Mouse (Mus musculus) NIH3T3 (cell line): Measurements from ENCODE around the gene Spaca6.

ENCODE experiments used
- DNase-seq: peaks from one replicate; pipeline ENCODE4 v3.0.0-alpha.2; 2012; ENCODE audit warnings: low read depth

The Spaca6 gene

DNA sequence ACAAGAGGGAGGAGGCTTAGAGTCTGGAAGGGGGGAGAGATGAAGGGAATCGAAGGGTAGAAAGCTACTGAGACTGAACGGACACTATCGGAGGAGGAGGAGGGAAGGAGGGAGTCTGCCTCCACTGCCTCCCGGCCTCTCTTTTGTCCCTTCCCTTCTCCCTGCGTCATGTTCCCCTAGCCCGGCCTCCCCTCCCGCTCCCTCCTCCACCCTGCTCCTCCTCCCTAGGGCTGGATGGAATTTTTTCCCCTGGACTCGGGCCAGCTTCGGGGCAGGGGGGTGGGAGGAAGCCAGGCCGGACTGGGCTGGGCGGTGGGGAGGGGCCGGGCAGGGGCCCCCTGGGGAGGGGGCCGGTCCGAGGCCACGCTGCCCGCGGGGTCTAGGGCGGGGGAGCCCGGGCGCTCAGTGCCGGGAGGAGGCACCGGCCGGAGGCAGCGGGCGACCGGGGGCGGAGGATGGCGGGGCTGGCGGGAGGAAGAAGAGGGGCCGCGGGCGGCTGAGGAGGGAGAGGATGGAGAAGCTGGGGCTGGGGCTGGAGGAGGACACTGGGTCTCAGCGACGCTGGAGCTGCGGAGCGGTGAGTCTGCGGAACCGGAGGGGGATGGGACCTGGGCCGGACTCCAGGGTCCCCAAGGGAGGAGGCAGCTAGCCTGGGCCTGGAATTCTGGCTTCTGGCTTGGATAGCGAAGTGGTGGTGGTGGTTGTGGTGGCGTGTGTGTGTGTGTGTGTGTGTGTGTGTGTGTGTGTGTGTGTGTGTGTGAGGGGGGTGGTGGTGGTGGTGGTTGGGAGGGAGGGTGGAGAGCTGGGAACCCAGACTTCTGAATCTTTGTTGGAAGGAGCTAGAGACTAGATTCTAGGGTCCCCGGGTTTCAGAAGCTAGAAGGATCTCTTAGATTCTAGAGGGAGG, at the start of gene Spaca6:
Spaca6 (plus strand) TSS at position 408 of the 907 bp plus-strand sequence.
- DNase-seq, result peak; percentile 98

DNA sequence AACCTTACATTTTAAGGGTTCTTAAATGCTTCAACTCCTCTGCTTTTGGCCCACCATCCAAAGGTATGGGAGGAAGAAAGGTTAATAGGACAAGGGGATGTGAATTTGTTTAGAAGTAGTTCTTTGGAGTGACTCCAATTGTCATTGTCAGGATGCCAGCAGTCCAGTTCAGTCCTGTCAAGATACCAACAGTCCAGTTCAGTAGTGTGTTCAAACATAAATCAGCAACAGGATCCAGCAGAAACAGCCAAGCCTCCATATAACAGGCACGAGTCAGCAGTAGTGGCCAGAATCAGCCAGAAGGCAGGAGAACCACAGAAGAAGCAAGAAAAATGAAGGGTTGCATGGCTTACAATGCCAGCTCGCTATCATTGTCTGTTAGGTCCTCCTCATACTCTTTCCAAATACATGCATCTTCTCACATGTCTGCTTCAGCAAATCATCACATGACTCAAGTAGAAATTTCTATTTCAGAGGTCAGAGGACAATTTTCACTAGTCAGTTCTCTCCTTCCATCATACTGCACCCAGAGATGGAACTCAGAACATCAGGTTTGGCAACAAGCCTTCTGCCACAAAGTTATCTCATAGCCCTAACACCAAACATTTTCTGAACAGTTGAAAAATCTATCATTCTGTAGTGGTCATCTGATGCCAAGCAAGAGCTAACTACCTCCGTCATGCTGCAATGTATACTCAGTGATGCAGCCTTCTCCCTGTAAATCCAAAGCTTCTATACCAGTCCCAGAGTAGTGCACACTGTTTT, 35.9 kb upstream of the Spaca6 start:
- DNase-seq, result peak; percentile 66

DNA sequence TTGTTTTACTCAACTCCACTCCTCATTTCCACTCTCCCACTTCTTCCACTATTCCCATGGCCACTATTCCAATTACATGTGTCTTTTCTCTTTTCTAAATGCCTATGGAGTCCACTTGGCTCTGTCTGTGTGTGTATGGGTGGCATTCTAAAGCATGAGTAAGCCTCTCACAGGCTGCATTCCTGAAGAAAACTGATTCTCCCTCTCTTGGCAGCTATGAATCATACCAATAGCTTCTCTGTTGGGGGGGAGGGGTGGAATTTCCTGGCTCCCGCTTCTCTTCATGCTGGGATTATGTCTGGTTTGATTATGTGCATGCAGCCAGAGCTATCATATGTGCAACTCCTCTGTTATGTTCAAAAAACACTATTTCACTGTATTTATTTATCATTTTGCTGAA, 34.4 kb upstream of the Spaca6 start:
- DNase-seq, result peak; percentile 95

DNA sequence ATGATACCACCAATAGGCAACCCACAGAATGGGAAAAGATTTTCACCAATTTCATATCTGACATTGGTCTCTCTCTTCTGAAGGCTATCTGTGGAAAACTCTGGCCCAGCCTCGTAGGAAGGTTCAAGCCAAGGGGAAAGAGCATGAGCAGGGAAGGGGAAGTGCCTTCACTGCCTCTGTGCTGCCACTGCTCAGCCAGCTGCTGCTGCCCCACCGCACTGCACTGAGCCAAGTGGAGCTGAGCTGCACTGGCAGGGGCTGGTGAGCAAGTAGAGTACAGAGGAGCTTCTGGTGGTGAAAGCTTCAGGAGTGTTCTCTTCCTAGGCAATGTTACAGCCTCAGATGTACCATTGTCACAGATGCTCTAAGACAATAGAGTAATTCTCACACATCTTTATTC, 31.4 kb upstream of the Spaca6 start:
- DNase-seq, result no peak

DNA sequence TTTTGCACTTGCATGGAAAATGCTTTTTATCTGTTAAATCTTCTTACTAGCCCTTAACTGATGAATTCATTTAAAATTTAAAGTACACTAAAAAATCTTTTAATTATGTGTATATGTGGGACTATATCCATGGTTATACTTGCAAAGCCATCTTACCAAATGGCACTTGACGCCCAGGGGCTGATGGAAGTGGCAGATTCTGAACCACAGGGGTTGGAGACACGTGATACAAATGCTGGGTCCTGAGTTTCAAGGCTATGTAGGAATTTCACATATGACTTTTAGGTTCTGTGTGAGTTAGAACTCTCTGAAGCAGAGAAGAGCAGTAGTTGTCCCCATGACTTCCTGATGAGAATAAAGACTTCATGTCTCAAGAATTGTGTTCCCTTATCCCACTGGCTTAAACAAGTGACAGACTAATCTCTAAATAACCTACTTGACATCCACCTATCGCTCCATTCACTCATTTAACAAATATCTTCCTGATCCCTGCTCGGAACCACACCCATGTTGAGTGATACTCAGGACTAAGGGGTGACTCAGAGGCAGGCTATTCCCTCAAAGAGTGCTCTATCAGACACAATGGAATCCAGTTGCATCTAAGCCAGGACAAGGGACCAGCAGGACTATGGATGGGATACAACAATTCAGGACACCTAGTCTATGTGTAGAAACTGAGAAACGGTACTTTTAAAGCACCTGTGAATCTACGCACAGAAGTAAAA, 3.2 kb upstream of the Spaca6 start:
- DNase-seq, result peak; percentile 44

DNA sequence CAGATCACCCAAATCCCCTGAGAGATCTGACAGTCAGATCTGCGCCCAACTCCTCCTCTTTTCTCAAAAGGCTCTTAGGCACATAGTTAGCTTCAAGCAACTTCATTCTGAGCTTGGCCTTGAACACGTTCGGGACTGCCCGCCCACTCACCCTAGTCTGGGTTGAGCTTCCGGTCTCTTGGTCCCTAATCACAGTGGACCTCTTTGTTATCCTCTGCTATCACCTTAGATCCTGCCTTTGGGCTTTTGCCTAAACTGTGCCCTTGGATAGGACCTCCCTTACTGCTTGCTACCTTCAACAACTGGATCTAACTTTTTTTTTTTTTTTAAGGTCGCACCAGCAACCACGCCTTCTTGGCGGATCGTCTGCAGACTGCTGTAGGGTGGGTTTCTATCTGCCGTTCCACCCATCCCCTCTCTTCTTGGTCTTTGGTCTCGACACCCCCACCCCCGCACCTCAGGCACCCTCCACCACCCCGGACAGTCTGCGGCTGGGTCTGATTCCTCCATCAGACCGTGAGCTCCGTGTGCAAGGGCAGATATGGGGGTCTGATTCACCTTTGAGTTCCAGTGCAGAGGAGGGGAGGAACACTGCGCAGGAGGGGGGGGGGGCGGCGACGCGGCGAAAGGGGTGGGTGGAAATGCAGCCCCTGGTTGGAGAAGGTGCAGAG, 902 bp upstream of the Spaca6 start:
- DNase-seq, result peak; percentile 79

DNA sequence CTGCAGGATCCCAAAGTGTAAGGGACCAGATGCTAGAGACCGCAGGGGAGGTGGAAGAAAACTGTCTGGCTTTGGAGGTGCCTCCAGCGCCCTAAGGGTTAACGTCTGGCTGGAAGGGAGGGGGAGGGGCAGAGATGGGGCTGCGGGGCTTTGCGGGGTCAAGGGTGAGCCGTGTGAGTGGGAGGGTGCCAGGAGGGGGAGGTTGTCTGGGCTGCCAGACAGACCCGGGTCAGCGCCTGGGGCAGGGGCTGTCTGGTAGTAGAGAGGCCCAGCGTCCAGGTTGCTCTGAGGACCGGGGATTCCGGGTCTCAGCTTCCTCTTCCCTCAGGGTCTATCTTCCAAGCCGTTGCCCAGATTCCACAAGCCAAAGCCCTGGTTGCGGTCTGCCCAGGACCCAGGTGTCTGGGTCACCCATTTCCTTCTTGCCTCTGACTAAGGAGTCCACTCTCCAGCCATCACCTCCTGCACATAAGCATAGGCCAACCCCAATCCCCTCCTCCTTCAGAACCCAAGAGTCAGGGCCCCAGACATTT, 766 bp downstream of the Spaca6 start:
- peak; percentile 73 for DNase-seq

DNA sequence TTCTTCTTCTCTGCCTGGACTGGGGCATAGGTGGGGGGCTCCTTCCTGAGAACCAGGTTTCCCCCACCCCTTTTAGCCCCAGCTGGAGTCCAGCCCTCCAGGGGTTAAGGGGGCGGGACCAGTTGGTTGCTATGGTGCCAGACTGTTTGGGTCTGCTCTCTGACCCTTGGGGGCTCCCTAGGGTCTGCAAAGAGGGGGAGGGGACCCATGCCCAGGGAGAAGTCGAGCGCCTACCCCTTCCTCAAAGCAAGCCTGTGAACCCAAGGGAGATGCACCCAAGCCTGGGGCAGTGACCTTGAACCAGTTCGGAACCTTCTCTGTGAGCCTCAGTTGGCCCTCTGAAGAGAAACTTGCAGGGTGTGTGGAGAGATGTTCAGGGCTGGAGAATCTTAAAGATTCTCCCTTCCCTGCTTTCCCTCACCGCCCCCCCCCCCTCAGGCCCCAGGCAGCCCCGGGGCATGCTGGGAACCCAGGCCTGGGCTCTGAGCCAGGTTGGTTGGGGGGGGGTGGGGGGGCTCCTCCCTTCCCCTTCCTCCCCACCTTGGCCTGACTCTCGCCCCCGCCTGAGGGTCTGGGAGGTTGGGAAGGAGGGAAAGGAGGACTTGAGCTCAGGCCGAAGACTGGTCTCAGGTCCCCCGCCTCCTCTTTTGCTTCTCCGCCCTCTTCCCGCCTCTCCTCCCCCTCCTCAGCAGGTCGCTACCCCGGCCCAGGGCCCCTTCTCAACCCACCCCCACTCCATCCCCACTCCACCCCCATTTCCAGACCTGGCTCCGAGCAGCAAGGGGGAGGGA, 1.4 kb downstream of the Spaca6 start:
- DNase-seq, result peak; percentile 94

DNA sequence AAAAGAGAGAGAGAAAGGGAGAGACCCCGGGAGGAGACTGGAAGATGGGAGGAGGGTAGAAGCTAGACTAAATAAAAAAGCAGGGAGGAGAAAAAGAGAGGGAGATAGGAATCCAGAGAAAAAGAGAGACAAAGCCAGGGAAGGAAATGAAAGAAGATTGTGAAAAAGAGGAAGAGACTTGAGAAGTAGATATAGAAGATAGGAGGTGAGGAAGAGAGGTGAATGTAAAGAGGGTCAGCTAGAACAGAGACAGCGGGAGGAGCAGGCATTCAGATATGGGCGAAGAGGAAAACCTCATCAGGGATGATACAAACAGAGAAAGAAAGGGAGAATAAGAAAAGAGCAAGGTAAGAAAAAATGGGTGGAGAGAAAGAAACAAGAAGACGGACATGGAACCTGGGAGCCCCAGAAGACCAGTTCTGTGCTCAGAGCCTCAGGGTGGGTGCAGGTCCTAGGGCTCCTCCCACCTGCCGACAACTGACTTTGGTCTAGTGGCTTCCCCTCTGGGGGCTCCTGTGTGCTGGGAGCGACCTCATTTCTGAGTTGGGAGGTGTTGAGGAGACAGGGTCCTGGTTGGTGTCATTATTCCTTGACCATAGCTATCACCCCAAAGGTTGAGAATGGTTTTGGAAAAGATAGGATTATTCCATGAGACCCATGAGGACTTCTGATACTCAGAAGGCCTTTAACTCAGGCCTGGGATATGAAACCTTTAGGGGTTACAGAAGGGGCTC, 2.3 kb downstream of the Spaca6 start:
- DNase-seq, result peak; percentile 52

DNA sequence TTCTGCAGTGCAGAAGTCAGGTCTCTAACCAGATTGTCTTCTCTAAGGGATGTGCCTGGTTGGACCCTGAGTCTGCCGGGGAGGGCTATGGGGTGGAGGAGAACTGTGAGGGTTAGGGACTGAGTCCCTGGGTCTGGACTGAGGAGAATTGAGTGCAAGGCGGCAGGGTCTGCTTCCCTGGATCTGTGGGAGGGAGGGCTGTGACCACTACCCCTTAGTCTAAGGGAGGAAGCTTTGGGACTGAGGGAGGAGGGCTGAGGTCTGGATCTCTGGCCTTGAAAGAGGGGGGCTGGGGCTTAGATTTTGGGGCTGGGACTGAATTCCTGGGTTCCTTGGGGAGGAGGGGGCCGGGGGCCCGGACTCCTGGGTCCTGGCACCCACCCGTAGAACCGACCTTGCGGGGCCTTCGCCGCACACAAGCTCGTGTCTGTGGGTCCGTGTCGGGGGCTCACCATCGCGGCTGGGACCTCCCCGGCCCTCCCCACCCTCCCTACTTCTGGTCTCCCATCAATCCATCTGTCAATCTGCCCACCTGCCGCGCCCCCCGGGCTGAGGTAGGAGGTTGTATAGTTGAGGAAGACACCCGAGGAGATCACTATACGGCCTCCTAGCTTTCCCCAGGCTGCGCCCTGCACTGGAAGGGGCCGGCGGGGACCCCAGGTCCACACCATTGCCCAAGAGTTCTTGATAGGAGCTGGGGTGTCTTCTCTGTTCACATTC, 3.0 kb downstream of the Spaca6 start:
- no peak for DNase-seq

DNA sequence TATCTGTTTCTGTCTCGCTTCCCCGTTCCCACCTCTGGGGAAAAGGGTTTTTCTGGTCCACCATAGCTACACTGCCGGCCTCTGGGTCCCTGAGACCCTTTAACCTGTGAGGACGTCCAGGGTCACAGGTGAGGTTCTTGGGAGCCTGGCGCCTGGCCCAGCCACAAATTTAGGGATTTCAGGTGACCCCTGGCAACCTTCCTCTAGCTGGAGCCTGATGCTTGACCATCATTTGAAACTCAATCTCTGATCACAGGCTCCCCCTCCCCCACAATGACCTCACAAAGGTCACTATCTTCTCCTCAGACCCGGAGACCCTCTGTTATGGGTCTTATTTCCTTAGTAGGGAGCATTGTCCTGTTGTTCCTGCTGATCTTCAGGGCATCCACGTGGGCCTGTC, 3.8 kb downstream of the Spaca6 start:
- DNase-seq, result no peak

DNA sequence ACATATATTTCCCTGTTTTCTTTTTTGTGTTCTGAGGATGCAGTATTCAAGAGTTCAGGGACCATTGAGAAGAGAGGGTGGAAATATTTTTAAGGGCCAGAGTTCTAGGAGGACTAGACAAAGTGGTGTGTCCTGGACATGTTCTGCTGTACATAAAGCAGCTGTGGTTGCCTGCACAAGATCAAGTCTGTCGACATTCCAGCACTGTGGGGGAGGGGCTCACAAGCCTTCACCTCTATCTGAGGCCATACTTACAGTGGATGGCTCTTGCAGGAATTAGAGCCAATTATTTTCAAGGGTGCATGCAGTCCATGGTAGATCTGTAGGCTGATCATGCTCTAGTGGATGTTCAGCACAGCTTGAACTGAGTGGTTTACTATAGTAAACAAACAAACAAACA, 7.9 kb downstream of the Spaca6 start:
- peak; percentile 57 for DNase-seq

DNA sequence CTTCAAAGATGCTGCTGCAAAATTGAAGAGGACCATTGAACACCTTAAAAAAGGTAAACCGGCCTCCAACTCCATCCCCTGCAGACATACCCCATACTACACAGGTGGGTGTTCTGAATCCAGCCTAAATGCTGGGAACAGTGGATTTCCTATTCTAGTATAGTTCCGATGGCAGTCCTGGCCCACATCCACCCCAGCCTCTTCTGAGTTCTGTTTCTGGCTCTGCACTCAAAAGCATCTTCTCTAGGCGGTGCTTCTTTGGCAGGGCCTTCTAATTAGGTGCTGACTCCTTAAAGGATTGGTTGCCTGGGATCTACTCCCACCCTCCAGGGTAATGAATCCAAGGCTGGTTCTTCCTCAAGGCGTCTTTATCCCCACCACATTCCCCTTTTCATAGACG, 9.1 kb downstream of the Spaca6 start:
- DNase-seq, result no peak

DNA sequence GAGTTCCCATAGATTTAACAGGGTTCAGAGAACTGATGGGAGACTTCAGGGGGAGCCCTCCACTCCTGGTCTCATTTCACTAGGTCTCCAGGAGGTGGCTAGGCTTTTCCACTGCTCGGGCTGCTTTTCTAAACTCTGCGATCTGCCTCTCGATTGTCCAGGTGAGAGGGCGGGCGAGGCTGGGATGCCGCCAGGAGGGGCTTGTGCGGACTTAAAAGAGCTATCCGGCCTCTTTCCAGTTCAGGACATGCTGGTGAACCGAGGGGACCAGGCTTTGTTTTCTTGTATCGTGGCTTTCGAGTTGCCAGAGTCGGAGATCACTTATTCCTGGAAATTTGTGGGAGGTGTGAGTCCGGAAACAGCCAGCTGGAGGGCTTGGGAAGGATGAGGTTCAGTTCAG, 10.5 kb downstream of the Spaca6 start:
- DNase-seq, result no peak

DNA sequence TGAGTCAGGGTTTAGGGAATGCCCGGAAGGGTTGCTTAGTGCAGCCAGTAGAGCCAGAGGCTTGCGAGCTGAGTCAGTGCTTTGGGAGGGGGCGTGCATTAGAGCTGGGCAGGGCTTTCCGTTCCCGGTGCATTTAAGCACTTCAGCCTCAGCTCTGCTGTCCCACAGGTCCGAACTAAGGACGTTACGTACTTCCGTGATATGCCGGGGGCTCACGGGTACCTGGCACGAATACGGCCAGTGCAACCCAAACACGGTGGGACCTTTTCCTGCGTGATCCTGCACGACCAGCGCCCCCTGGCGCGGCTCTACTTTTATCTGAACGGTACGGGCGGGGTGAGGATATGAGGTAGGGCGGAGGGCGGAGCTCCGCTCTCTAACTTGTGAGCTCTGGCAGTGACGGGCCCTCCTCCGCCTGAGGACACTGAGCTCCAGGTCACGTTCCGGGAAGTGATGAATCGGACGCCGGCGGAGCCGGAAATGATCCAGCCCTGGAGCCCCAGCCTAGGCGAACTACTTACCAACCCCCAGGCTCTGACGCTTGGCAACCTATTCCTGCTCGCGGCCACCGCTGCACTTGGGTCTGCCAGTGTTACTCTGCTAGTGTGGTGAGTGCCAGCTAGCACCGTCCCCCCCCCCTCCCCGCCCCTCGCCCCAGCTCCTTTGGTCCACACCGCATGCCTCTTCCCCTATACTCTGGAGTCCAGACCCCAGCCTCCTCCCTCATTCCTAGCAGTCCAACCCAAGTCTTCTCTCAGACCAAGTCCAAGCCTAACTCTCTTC, 11.2 kb downstream of the Spaca6 start:
- DNase-seq, result peak; percentile 99

DNA sequence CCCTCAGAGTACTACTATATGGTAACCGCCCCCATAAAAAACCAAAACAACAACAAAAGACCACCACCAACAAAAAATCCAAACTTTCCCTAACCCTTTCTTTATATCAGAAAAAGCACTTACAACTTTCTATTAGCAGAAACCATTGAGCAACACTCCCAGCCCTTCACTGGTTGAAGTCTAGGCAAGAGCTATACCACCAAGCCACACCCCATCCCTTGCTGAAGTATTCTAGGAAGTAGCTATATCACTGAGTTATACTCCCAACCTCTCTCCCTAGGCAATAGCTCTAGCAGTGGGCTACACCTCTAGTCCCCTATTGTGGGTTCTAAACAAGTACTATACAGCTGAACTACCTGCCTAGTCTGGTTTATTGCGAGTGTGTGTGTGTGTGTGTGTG, 12.3 kb downstream of the Spaca6 start:
- no peak for DNase-seq

DNA sequence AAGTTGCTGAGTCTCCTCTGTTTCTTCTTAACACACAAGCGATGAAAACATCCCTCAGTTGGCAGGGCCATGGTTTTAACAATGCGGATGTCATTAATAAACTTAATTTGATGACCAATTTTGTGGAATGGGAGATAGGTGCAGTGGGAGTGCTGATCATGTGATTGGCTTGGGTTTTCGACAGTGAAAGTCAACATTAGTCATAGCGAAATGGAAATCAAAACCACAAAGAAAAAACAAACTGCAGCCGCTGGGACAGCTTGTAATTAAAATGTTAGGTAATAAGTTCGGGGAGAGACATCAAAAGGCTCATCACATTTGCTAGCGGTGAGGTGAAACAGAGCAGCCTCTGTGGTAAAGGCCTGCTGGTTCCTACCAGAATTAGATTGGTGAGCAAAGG, 13.8 kb downstream of the Spaca6 start:
- peak; percentile 73 for DNase-seq

DNA sequence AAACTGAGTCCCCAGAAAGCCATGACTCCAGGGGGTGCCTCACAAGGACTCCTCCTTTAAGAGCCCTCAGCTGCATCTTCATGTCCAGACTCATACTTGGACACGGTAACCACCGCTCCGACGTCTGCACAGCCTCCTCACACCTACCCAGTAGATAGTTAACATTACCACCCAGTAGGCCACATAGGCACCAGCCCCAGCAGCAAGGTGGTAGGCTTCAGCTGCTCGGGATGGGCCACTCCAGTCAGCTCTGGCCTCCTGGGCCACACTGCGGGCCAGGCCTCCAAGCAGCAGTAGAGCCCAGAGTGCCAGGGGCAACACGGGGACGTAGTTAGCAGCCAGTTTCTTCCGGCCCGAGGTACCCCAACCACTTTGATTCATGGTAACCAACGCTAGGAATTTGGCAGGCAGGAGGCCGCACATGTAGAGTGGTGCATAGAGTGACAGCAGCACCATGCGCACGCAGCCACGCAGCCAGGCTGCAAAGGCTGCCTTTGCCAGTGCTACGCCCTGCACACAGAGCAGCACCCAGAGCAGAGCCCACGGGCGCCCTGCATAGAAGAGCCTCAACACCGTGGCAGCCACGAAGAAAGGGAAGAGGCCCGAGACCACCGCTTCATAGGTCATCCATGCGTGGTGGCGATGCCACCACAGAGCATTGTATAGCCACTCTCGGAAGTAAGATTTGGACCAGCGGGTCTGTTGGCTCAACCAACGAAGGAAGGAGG, 16.7 kb downstream of the Spaca6 start:
- no peak for DNase-seq
